Mouse (Mus musculus): ENCODE measurements at regions not wholly inside any gene's neighbourhood (a gene's known extent, or its start where the extent isn't known, plus 50 kb on each side); places are given as distances from the start of the nearest gene placed in this dataset.

- TF ChIP-seq POLR2A (IDR thresholded peaks at IDR 0.05; ENCODE audit: control insufficient read depth, extremely low read depth, insufficient read depth, low read length, poor library complexity): no peak
- no peak for TF ChIP-seq CTCF (IDR thresholded peaks at IDR 0.05; ENCODE audit: borderline replicate concordance, control insufficient read depth, extremely low read depth, insufficient read depth, low read length, poor library complexity)
Measured at GRCm38 (mm10) chr1:35810571-35811342, 257.4 kb upstream of the Hs6st1 start.
